18 mouse cellular contexts compared by ENCODE assay signal in genomic region chr10:108837434-108837833, GRCm38 (mm10).
"Had no signal": no experiment of that assay in that cellular context is flagged by ENCODE, and none has a peak within 500 bp of the region (broad histone marks: within the 10 kb centered on the region; RNA-seq: fewer than 3 reads in every experiment).

No protein-coding gene starts in this region.

- H3K4me3 ChIP-seq: midbrain, embryonic 10.5 days; midbrain, embryonic 12.5 days; myocyte; neural tube, embryonic 13.5 days; neural tube, embryonic 15.5 days had no signal

- H3K4me1 ChIP-seq: neural tube, embryonic 15.5 days had no signal

- H3K27me3 ChIP-seq: midbrain, embryonic 12.5 days; neural tube, embryonic 13.5 days; neural tube, embryonic 15.5 days had no signal

- H3K4me2 ChIP-seq: lung, embryonic 14.5 days; midbrain, embryonic 12.5 days; neural tube, embryonic 13.5 days; neural tube, embryonic 15.5 days had no signal

- H3K36me3 ChIP-seq: midbrain, embryonic 10.5 days; midbrain, embryonic 12.5 days; neural tube, embryonic 13.5 days; neural tube, embryonic 15.5 days had no signal

- ATAC-seq: midbrain, embryonic 16.5 days had no signal

- DNase-seq: lung, adult 18-20 months; lung, embryonic 14.5 days; lung, postnatal 10 days; lung, postnatal 4 days; midbrain, embryonic 14.5 days; retina, postnatal 1 day; right cerebral cortex, postnatal 25 days; right cerebral cortex, postnatal 4 days; spleen, adult 18-20 months; thymus, adult 2 months; thymus, postnatal 25 days; thymus, postnatal 4 days had no signal

- H3K9ac ChIP-seq: lung, embryonic 14.5 days; midbrain, embryonic 12.5 days; neural tube, embryonic 13.5 days; neural tube, embryonic 15.5 days had no signal

- H3K27ac ChIP-seq: midbrain, embryonic 10.5 days; midbrain, embryonic 12.5 days; neural tube, embryonic 13.5 days; neural tube, embryonic 15.5 days had no signal

- H3K9me3 ChIP-seq: midbrain, embryonic 10.5 days; midbrain, embryonic 12.5 days; neural tube, embryonic 13.5 days; neural tube, embryonic 15.5 days had no signal
